Mouse (Mus musculus) adrenal gland, postnatal 4 days (tissue): ENCODE results near the gene Scaper. TPM values are rescaled to one million over a fixed set of nuclear protein-coding genes. Genes with fewer than 3 reads are reported as not detected.

Experiments
- DNase-seq, 2 experiments: peaks; one replicate each; pipeline ENCODE4 v3.0.0; 2021 to 2022; ENCODE audit warnings: low spot score in 2 of 2, mixed read lengths in 2 of 2
- total RNA-seq, 2 experiments: library from RNA; stranded (reverse); gene quantifications; 2 replicates each; pipeline ENCODE4 v1.2.3; 2021

The Scaper gene
- total RNA-seq, 2 experiments from 2014 or later: 17.3 to 18.6 TPM

- peak in 1 of 2 experiments; percentile 7 for DNase-seq
Observed at GRCm38 (mm10) chr9:55540888-55541287, 397.0 kb downstream of the Scaper start.

DNA sequence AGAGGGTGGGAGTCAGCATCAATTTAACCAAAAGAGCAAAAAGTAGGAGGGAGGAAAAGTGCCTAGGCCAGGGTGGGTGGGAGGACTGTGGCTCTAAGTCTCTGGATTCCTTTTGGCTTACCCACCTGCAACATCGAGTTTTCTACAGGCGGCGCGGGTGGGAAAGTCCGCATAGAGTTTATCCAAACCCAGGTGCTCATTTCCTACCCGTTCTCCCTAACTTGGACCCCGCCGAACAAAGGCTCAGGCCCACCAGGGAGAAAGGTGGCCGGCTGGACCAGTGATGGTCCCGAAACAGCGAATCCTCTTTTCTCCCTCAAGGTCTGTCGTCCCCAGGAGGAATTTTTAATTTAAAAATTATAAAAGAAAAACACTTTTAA lies 397.5 kb downstream of the Scaper start:
- no peak for DNase-seq

GRCm38 (mm10) chr9:55539661-55540390 lies 398.1 kb downstream of the Scaper start:
- no peak for DNase-seq

DNA sequence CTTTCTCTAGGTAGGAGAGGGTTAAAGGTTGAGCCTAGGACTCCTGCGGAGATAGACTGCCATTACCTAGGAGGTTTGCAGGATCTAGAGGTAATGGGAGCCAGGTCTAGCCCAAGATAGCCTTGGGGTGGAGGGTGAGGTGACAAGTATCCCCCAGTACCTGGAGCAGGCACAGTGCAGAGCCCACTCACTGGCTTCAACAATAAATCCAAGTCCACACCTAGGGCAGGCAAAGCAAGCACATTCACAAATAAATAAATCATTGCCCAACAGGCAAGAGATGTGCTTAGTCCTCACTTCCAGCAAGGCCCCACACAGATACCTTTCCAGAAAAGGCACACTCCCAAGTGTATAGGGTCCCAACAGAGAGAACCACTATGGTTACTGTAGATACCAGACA lies 398.9 kb downstream of the Scaper start:
- no peak for DNase-seq

- DNase-seq: no peak
Observed at GRCm38 (mm10) chr9:55538377-55538776, 399.5 kb downstream of the Scaper start, which contains the start of gene Isl2. Gene Isl2 (plus strand): TSS chr9:55538672.

DNA sequence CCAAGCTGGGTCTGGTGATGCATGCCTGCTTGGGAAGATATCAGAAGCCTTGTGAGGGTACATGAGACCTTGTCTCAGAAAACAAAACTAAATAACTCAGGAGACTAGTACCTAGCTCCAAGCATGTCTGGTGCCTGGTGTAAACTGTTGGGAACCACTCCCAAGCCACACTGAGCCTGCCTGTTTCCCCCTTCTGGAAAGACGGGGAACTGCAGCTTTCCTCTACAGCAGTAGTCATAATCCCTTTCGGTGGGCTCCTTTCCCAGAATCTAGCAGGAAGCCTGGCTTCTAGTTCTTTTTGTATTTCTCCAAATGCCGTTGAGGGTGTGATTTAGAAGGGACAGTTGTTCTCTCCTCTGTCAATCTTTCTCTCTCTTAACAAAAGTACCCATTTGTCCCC lies 402.0 kb downstream of the Scaper start:
- DNase-seq: no peak

- DNase-seq: no peak
Observed at GRCm38 (mm10) chr9:55525716-55526115, 412.2 kb downstream of the Scaper start.

DNA sequence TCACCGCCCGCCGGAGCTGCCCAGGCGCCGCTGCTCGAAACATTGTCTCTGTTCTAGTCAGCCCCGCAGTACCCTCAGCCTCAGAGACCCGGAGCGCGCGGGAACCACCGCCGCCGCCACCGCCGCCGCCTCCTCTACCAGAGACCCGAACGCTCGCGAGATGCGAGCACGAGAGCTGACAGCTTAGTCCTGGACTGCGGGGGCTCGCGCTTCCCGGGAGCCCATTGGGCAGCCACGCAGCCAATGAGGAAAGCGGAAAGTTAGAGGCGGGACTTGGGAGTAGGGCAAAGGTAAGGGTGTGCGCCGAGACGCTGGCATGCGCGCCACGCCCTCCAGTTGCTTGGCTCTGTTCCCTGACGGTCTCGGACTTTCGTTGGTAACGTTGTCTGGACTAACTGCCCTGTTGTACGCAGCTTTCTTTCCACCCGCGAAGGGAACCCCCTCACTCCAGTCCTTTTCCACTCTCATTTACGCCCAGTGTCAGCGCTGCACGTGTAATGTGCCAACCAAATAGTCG lies 425.8 kb downstream of the Scaper start, which contains the start of gene Etfa:
Etfa (minus strand) TSS at position 217 of the 517 bp plus-strand sequence.
- peak; percentile 86 to 91 for DNase-seq

- peak; percentile 18 to 38 for DNase-seq
Observed at GRCm38 (mm10) chr9:55511521-55511993, 426.4 kb downstream of the Scaper start.

DNA sequence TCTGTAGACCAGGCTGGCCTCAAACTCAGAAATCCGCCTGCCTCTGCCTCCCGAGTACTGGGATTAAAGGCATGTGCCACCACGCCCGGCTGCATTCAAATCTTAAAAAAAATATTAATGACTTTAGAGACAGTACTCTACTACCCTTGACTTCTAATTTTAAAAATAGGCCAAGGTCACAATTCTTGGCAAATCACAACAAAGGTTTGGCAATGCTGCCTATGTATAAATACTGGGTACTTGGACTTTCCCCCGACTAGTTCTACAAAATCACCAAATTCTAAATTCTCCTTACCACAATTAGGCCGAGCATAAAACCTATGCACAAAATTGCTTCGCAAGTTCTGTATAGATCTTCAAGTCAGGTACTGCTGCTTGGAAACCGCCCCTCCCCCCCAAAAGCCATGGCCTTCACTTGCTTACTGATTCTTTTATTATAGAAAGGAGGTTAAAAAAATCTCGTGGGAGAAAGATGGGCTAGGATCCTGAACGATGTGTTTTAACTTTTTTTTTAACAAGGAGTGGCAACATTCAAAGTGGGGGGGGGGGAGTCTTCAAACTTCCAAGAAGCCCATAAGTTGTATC lies 427.2 kb downstream of the Scaper start:
- DNase-seq: no peak

- DNase-seq: no peak
Observed at GRCm38 (mm10) chr9:55509731-55510130, 428.2 kb downstream of the Scaper start.

DNA sequence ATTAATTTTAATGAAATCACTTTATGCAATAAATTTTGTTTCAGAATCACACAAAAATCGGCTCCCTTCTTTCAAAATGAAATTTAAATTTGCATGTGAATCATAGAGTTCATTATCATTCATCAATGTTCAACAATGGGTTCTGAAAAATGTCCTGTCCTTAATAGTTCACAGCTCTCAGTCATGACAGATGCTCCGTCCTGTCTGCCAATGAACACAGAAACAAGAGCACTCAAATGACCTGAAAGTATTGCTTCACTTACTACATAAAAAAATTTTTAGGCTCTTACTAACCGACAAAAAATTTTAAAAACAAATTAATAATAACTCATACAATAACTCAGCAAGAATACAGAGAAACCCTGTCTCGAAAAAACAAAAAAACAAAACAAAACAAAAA lies 429.2 kb downstream of the Scaper start:
- DNase-seq: no peak

- no peak for DNase-seq
Observed at GRCm38 (mm10) chr9:55507922-55508321, 430.0 kb downstream of the Scaper start.

Other genes starting within 250 kb of the Scaper start
- gene 4930563M21Rik, start 72.4 kb upstream of the Scaper start, total RNA-seq: not detected
- gene Rcn2, start 103.7 kb upstream of the Scaper start, total RNA-seq: 10 to 100 TPM; 73.0 to 73.2 TPM
- gene Pstpip1, start 151.8 kb upstream of the Scaper start, total RNA-seq: 1 to 10 TPM; 2.3 to 2.6 TPM
- 100 to 1,000 TPM; 164 to 171 TPM for gene Tspan3, start 227.4 kb upstream of the Scaper start, total RNA-seq